Mouse (Mus musculus): ENCODE results near the gene Serping1. TPM values are rescaled to one million over a fixed set of nuclear protein-coding genes. Genes with fewer than 3 reads are reported as not detected.
"Not testable (repeated sequence)": the region's sequence is repeated elsewhere in the genome, so short reads cannot be mapped to it uniquely, and the experiment has no call there.

The Serping1 gene
- polyA plus RNA-seq, 1 experiment from 2014 or later = 143 TPM

DNA sequence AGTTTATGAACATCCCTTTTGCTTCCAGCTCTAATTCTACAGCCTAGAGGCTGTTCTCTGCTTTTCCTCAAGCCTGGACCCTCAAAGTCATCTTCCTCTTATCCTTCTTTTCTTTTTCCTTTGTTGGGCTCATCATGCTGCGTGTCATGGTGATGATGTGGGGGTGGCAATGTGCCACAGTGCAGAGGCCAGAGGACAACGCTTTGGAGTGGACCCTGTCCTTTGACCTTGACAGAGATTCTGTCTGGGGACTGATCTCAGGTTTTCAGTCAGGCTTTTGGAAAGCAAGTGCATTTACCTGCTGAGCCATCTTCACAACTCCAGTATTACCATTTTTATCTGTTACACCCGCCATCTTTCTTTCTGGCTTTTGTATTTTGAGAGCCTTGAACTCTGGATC is 44.0 kb downstream of the Serping1 start:
- Histone ChIP-seq H3K27ac (ENCODE audit: low read length) (no peak overlapping the region), H3K36me3 (ENCODE audit: control insufficient read depth, insufficient read depth, low read length) (no peaks in the 10 kb centered on the region), H3K27me3 (ENCODE audit: control insufficient read depth, insufficient read depth, low read depth, low read length) (peaks cover 3% of the 10 kb centered on the region), H3K4me1 (replicated peaks; ENCODE audit: control insufficient read depth, insufficient read depth, low read length) (peaks cover 14% of the 10 kb centered on the region), H3K9me3 (ENCODE audit: control insufficient read depth, low read length) (no peaks in the 10 kb centered on the region), H3K4me2 (ENCODE audit: low read depth, low read length) (no peak overlapping the region), H3K9ac (ENCODE audit: low read length) (no peak overlapping the region), H3K4me3 (ENCODE audit: low read length) (no peak overlapping the region)
- ATAC-seq (ENCODE audit: low read depth) = no peak
- 71% methylated on average over 3 of the region's 3 CpGs for WGBS

DNA sequence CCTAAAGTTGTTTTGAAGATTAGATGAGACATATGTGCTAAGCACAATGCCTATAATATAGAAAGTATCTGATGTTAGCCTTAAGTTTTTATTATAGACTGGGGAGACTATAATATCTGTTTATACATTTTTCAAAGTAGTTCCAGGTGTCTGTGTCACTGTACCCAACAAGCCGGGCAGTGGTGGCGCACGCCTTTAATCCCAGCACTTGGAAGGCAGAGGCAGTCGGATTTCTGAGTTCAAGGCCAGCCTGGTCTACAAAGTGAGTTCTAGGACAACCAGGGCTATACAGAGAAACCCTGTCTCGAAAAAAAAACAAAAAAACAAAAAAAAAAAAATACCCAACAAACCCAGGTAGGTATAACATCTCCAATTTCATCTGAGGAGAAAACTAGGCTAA is 47.1 kb downstream of the Serping1 start:
- not testable (repeated sequence) for H3K9ac ChIP-seq (ENCODE audit: low read length); H3K4me2 ChIP-seq (ENCODE audit: low read depth, low read length); ATAC-seq (ENCODE audit: low read depth); H3K4me1 ChIP-seq (replicated peaks; ENCODE audit: control insufficient read depth, insufficient read depth, low read length); H3K27me3 ChIP-seq (ENCODE audit: control insufficient read depth, insufficient read depth, low read depth, low read length); H3K9me3 ChIP-seq (ENCODE audit: control insufficient read depth, low read length); H3K27ac ChIP-seq (ENCODE audit: low read length); H3K4me3 ChIP-seq (ENCODE audit: low read length)
- peaks cover 11% of the 10 kb centered on the region; the same call in 1 of the 2 replicates for H3K36me3 ChIP-seq (ENCODE audit: control insufficient read depth, insufficient read depth, low read length)
- WGBS = 80% methylated on average over 5 of the region's 5 CpGs

DNA sequence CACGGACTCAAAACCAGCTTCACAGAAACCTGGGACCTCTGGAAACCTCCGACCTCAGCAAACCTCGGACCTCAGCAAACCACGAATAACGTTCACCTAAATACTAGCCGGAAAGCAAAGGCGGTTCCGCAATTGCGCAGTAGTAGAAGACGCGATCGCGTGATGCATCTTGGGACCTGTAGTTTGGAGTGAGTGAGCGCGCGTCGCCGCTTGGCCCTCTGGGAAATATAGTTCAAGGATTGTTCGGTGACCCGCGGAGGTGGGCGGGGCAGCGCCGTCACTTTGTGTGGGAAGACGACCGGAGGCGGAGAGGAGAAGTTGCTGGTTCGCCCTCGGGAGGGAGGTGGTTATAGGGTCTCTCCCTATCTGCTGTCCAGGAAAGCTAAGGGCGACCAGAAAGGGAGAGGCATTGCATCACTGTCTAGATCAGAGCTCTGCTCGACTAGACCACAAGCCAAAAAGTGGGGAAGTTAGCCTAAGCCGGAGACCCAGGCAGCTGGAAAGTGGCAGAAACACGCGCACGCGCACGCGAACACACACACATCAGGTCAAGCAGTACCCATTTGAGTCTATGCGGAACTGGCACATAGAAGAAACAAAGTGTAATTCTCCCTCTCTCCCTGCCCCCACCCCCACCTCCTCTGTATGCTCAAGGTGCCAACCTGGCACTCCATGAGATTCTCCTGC is 47.9 kb downstream of the Serping1 start, which contains the start of gene Clp1:
Gene Clp1 (minus strand): TSS at position 179 of the 687 bp plus-strand sequence.
- H3K27me3 ChIP-seq (ENCODE audit: control insufficient read depth, insufficient read depth, low read depth, low read length) = no peaks in the 10 kb centered on the region
- H3K9me3 ChIP-seq (ENCODE audit: control insufficient read depth, low read length) = no peaks in the 10 kb centered on the region
- H3K36me3 ChIP-seq (ENCODE audit: control insufficient read depth, insufficient read depth, low read length) = peaks cover 11% of the 10 kb centered on the region; the same call in 1 of the 2 replicates
- peak within 1 kb of the TSS; percentile 87 for H3K27ac ChIP-seq (ENCODE audit: low read length)
- WGBS = under 1% methylated on average over 39 of the region's 39 CpGs
- peak; percentile 98 for ATAC-seq (ENCODE audit: low read depth)
- peak within 1 kb of the TSS; percentile 92 for H3K4me2 ChIP-seq (ENCODE audit: low read depth, low read length)
- H3K4me3 ChIP-seq (ENCODE audit: low read length) = peak within 1 kb of the TSS; percentile 75
- H3K9ac ChIP-seq (ENCODE audit: low read length) = peak within 1 kb of the TSS; percentile 71
- peaks cover 9% of the 10 kb centered on the region for H3K4me1 ChIP-seq (replicated peaks; ENCODE audit: control insufficient read depth, insufficient read depth, low read length)

DNA sequence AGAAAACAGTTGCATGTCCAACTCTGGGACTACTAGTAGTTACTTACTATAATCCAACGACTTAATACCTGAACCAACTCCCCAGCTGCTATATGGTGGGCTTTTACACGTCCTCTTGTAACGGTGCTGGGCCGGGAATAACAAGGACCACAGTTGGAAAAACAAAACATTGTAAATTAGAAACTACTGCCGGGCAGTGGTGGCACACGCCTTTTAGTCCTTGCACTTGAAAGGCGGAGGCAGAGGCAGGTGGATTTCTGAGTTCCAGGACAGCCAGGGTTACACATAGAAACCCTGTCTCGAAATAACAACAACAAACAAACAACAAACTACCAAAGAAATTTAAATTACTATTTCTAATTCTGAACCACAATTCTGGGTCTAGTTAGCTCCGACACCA is 48.5 kb downstream of the Serping1 start:
- WGBS = 5% methylated on average over 9 of the region's 9 CpGs
- H3K27ac ChIP-seq (ENCODE audit: low read length) = no peak overlapping the region
- no peak; the same call in 1 of the 2 replicates for ATAC-seq (ENCODE audit: low read depth)
- H3K27me3 ChIP-seq (ENCODE audit: control insufficient read depth, insufficient read depth, low read depth, low read length) = no peaks in the 10 kb centered on the region
- peak overlapping the region; percentile 92 for H3K4me2 ChIP-seq (ENCODE audit: low read depth, low read length)
- H3K4me3 ChIP-seq (ENCODE audit: low read length) = peak overlapping the region; percentile 75
- H3K9ac ChIP-seq (ENCODE audit: low read length) = peak overlapping the region; percentile 71
- H3K36me3 ChIP-seq (ENCODE audit: control insufficient read depth, insufficient read depth, low read length) = peaks cover 11% of the 10 kb centered on the region; the same call in 1 of the 2 replicates
- no peaks in the 10 kb centered on the region for H3K9me3 ChIP-seq (ENCODE audit: control insufficient read depth, low read length)
- peaks cover 9% of the 10 kb centered on the region for H3K4me1 ChIP-seq (replicated peaks; ENCODE audit: control insufficient read depth, insufficient read depth, low read length)

- Histone ChIP-seq H3K4me2 (ENCODE audit: low read depth, low read length) (peak overlapping the region; percentile 92; the same call in 1 of the 2 replicates), H3K36me3 (ENCODE audit: control insufficient read depth, insufficient read depth, low read length) (peaks cover 11% of the 10 kb centered on the region; the same call in 1 of the 2 replicates), H3K27ac (ENCODE audit: low read length) (no peak overlapping the region), H3K4me1 (replicated peaks; ENCODE audit: control insufficient read depth, insufficient read depth, low read length) (peaks cover 9% of the 10 kb centered on the region), H3K27me3 (ENCODE audit: control insufficient read depth, insufficient read depth, low read depth, low read length) (no peaks in the 10 kb centered on the region), H3K9ac (ENCODE audit: low read length) (no peak overlapping the region), H3K4me3 (ENCODE audit: low read length) (no peak overlapping the region), H3K9me3 (ENCODE audit: control insufficient read depth, low read length) (no peaks in the 10 kb centered on the region)
- ATAC-seq (ENCODE audit: low read depth) = no peak
- WGBS = 90% methylated on average over 10 of the region's 10 CpGs
These were observed 49.5 kb downstream of the Serping1 start for GRCm38 (mm10) chr2:84725770-84726169.

GRCm38 (mm10) chr2:84723856-84724255 is 51.4 kb downstream of the Serping1 start:
- H3K9me3 ChIP-seq (ENCODE audit: control insufficient read depth, low read length) = no peaks in the 10 kb centered on the region
- H3K9ac ChIP-seq (ENCODE audit: low read length) = no peak overlapping the region
- peaks cover 9% of the 10 kb centered on the region for H3K4me1 ChIP-seq (replicated peaks; ENCODE audit: control insufficient read depth, insufficient read depth, low read length)
- H3K4me3 ChIP-seq (ENCODE audit: low read length) = no peak overlapping the region
- no peaks in the 10 kb centered on the region for H3K27me3 ChIP-seq (ENCODE audit: control insufficient read depth, insufficient read depth, low read depth, low read length)
- 87% methylated on average over 14 of the region's 14 CpGs for WGBS
- no peak for ATAC-seq (ENCODE audit: low read depth)
- H3K27ac ChIP-seq (ENCODE audit: low read length) = no peak overlapping the region
- peaks cover 11% of the 10 kb centered on the region; the same call in 1 of the 2 replicates for H3K36me3 ChIP-seq (ENCODE audit: control insufficient read depth, insufficient read depth, low read length)
- H3K4me2 ChIP-seq (ENCODE audit: low read depth, low read length) = no peak overlapping the region

DNA sequence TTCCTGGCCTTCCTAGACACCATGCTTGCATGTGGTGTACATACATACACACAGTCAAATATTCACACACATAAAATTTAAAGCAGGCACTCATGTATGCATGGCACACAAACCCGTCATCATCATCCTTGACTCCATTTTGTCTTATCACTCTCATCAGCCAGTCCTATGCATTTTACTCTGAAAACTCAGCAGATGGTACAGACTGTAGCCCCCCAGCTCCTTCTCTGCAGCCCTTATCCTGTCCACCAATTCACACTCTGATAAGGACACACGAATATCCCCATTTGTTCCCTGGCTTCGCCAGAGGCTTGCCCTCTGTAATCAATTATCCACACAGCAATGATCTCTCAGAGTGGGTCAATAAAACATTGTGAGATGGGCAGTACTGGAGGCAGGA is 54.1 kb downstream of the Serping1 start:
- H3K4me3 ChIP-seq (ENCODE audit: low read length) = no peak overlapping the region
- WGBS = 74% methylated on average over 3 of the region's 3 CpGs
- ATAC-seq (ENCODE audit: low read depth) = no peak
- no peak overlapping the region for H3K27ac ChIP-seq (ENCODE audit: low read length)
- H3K9ac ChIP-seq (ENCODE audit: low read length) = no peak overlapping the region
- no peaks in the 10 kb centered on the region for H3K27me3 ChIP-seq (ENCODE audit: control insufficient read depth, insufficient read depth, low read depth, low read length)
- peaks cover 11% of the 10 kb centered on the region; the same call in 1 of the 2 replicates for H3K36me3 ChIP-seq (ENCODE audit: control insufficient read depth, insufficient read depth, low read length)
- H3K9me3 ChIP-seq (ENCODE audit: control insufficient read depth, low read length) = no peaks in the 10 kb centered on the region
- H3K4me1 ChIP-seq (replicated peaks; ENCODE audit: control insufficient read depth, insufficient read depth, low read length) = peaks cover 6% of the 10 kb centered on the region
- no peak overlapping the region for H3K4me2 ChIP-seq (ENCODE audit: low read depth, low read length)

GRCm38 (mm10) chr2:84720718-84721117 is 54.5 kb downstream of the Serping1 start:
- Histone ChIP-seq H3K36me3 (ENCODE audit: control insufficient read depth, insufficient read depth, low read length) (peaks cover 11% of the 10 kb centered on the region; the same call in 1 of the 2 replicates), H3K4me2 (ENCODE audit: low read depth, low read length) (no peak overlapping the region), H3K4me3 (ENCODE audit: low read length) (no peak overlapping the region), H3K4me1 (replicated peaks; ENCODE audit: control insufficient read depth, insufficient read depth, low read length) (peaks cover 2% of the 10 kb centered on the region; the same call in 1 of the 2 replicates), H3K27me3 (ENCODE audit: control insufficient read depth, insufficient read depth, low read depth, low read length) (no peaks in the 10 kb centered on the region), H3K27ac (ENCODE audit: low read length) (no peak overlapping the region), H3K9me3 (ENCODE audit: control insufficient read depth, low read length) (no peaks in the 10 kb centered on the region), H3K9ac (ENCODE audit: low read length) (no peak overlapping the region)
- WGBS = 80% methylated on average over 2 of the region's 2 CpGs
- no peak for ATAC-seq (ENCODE audit: low read depth)

- H3K36me3 ChIP-seq (ENCODE audit: control insufficient read depth, insufficient read depth, low read length) = no peaks in the 10 kb centered on the region
- no peaks in the 10 kb centered on the region for H3K27me3 ChIP-seq (ENCODE audit: control insufficient read depth, insufficient read depth, low read depth, low read length)
- no peak overlapping the region for H3K27ac ChIP-seq (ENCODE audit: low read length)
- H3K9me3 ChIP-seq (ENCODE audit: control insufficient read depth, low read length) = no peaks in the 10 kb centered on the region
- peaks cover 10% of the 10 kb centered on the region for H3K4me1 ChIP-seq (replicated peaks; ENCODE audit: control insufficient read depth, insufficient read depth, low read length)
- H3K4me2 ChIP-seq (ENCODE audit: low read depth, low read length) = no peak overlapping the region
- no peak overlapping the region for H3K9ac ChIP-seq (ENCODE audit: low read length)
- ATAC-seq (ENCODE audit: low read depth) = no peak
- WGBS = 91% methylated on average over 4 of the region's 4 CpGs
- no peak overlapping the region for H3K4me3 ChIP-seq (ENCODE audit: low read length)
These were observed 57.9 kb downstream of the Serping1 start for GRCm38 (mm10) chr2:84717357-84717756.
